Mouse (Mus musculus) intestine, embryonic 15.5 days (tissue): ENCODE measurements at regions not wholly inside any gene's neighbourhood (a gene's known extent, or its start where the extent isn't known, plus 50 kb on each side); places are given as distances from the start of the nearest gene placed in this dataset.
A peak's percentile ranks its signal among the peaks of the same experiment; 100 is the strongest.

Experiments used
- ATAC-seq: fragments of 200-750 bp; cut with Nextera tagmentation; 2 replicates; pipeline ENCODE4 v1.8.0; 2017; ENCODE audit warnings: moderate TSS enrichment, moderate library complexity
- H3K27ac ChIP-seq: fragments of 300-500 bp; sonication (generic); 2 replicates; pipeline ENCODE4 v1.5.1; 2015; ENCODE audit warnings: mild to moderate bottlenecking, inconsistent platforms
- H3K27me3 ChIP-seq: fragments of 300-500 bp; sonication (generic); replicated peaks from 2 replicates; pipeline ENCODE4 v1.6.1; 2015; ENCODE audit warnings: inconsistent platforms
- H3K36me3 ChIP-seq: fragments of 300-500 bp; sonication (generic); 2 replicates; pipeline ENCODE4 v1.6.1; 2015; ENCODE audit warnings: inconsistent platforms
- H3K4me1 ChIP-seq: fragments of 300-500 bp; sonication (generic); replicated peaks from 2 replicates; pipeline ENCODE4 v1.6.1; 2015; ENCODE audit warnings: inconsistent platforms
- H3K4me2 ChIP-seq: fragments of 300-500 bp; sonication (generic); replicated peaks from 2 replicates; pipeline ENCODE4 v1.6.1; 2015; ENCODE audit warnings: mild to moderate bottlenecking, inconsistent platforms
- H3K4me3 ChIP-seq: fragments of 300-500 bp; sonication (generic); replicated peaks from 2 replicates; pipeline ENCODE4 v1.5.1; 2015; ENCODE audit warnings: inconsistent platforms
- H3K9ac ChIP-seq: fragments of 300-500 bp; sonication (generic); 2 replicates; pipeline ENCODE4 v1.6.1; 2015; ENCODE audit warnings: inconsistent platforms
- H3K9me3 ChIP-seq: fragments of 300-500 bp; sonication (generic); 2 replicates; pipeline ENCODE4 v1.6.1; 2016; ENCODE audit warnings: inconsistent platforms
- WGBS: fragments of 180-500 bp; shearing (Covaris S2); methylation state at CpG from one replicate; pipeline ENCODE4 v1.1.7; 2015; 5-methylcytosine and 5-hydroxymethylcytosine counted together

DNA sequence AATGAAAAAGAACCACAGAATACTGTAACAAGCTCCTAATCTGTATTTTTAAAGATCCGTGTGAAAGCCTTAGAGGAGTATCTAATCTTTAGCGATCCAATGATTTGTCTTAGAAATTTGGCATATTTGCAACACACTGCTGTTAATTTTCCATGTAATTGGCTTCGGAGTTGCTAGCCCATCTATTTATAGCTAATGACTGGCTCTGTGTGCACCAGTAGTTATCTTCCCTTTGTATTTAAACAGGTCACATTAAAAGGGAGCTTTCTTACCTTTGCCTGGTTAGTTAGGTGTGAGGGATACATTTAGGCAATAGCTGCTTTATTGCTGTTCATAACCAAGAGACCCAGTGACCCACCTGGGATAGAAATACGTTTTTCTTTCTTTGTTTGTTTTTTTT, 256.3 kb upstream of the Mme start:
- ATAC-seq: no peak

DNA sequence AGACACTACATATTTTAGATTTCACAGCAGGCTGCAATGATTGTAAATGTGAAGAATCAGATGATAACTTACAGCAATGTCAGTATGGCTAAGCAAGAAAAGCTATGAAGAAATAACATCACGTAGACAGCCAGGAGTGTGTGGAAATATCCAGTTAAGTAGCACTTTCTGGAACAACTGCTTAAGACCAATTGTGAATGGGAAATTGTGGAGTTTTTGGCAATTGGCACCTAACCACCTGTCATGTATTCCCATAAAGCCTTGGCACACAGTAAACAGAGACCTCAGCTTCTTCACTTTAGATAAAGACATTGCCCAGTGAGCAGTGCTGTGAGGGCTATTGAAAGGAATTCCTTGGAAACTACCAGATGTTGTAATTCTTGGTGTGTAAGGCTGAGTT, 264.4 kb upstream of the Mme start:
- no peak overlapping the region for H3K9ac ChIP-seq

More for the DNA sequence above, 256.3 kb upstream of the Mme start:
- Histone ChIP-seq H3K9me3 (no peaks in the 10 kb centered on the region), H3K9ac (no peak overlapping the region), H3K4me2 (no peak overlapping the region), H3K4me1 (no peaks in the 10 kb centered on the region), H3K4me3 (no peak overlapping the region), H3K27me3 (no peaks in the 10 kb centered on the region), H3K36me3 (no peaks in the 10 kb centered on the region), H3K27ac (no peak overlapping the region)
- WGBS: 59% methylated on average over 4 of the region's 4 CpGs

DNA sequence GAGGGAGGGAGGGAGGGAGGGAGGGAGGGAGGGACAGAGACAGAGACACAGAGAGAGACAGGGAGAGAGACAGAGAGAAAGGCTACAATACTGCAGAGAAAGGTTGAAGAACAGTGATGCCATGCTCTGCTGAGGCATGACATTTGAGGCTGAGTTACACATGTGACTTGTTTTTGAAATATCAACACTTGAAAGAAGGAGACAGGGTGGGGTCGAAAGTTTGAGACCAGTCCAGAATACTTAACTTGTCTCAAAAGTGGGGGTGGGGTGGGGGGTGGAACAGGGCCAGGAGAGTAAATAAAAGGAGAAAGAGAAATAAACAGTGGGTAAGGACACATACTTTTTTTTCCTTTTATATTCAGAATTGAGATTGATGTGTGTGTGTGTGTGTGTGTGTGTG, 278.1 kb upstream of the Mme start:
- Histone ChIP-seq H3K4me1 (no peaks in the 10 kb centered on the region), H3K9ac (no peak overlapping the region), H3K4me3 (no peak overlapping the region), H3K27ac (no peak overlapping the region), H3K27me3 (no peaks in the 10 kb centered on the region), H3K36me3 (no peaks in the 10 kb centered on the region), H3K9me3 (no peaks in the 10 kb centered on the region), H3K4me2 (no peak overlapping the region)
- ATAC-seq: no peak
- WGBS: 48% methylated on average over 1 of the region's 1 CpGs

More for the DNA sequence above, 264.4 kb upstream of the Mme start:
- Histone ChIP-seq H3K4me3 (no peak overlapping the region), H3K36me3 (no peaks in the 10 kb centered on the region), H3K4me1 (no peaks in the 10 kb centered on the region), H3K27ac (no peak overlapping the region), H3K9me3 (no peaks in the 10 kb centered on the region), H3K27me3 (no peaks in the 10 kb centered on the region), H3K4me2 (no peak overlapping the region)
- no peak for ATAC-seq
- WGBS: 83% methylated on average over 1 of the region's 1 CpGs

DNA sequence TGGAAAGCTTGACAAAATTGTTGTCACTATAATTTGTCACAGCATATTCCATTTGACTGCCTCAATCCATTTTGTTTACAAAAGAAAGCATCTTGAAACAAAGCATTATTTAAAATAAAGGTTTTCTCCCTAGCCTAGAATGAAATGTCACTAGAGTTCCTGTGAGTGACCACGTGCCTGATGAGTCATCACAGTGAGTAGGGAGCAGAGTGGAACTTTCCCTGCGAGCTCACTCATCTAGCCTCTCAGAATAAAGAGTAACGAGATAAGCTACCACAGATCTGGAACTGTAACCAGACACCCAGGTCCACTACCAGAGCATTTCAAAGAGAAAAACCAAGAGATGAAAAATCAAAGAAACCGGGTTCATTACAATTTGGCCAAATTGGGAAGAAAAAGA, 278.7 kb upstream of the Mme start:
- Histone ChIP-seq H3K4me1 (no peaks in the 10 kb centered on the region), H3K9ac (no peak overlapping the region), H3K4me3 (no peak overlapping the region), H3K4me2 (no peak overlapping the region), H3K36me3 (no peaks in the 10 kb centered on the region), H3K27me3 (no peaks in the 10 kb centered on the region), H3K27ac (no peak overlapping the region), H3K9me3 (no peaks in the 10 kb centered on the region)
- ATAC-seq: no peak
- 35% methylated on average over 4 of the region's 4 CpGs for WGBS

DNA sequence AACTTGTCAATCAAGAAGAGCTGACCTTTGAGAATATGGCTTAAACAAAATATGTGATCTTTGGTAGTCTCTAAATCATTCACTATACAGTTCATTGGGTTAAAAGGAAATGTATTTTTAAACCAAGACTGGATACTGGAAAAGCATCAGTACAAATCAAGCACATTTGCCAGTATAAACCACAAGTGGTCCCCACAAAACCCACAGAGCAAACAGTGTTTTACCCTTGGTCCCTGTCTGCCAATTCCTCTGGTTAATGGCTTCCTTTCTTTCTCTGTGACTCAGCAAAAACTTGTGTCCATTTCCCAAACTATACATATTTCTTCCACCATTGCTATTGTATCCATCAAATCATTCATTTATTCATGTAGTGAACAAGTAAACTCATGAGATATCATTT, 296.0 kb upstream of the Mme start:
- Histone ChIP-seq H3K4me1 (no peaks in the 10 kb centered on the region), H3K4me2 (no peak overlapping the region), H3K4me3 (no peak overlapping the region), H3K27me3 (no peaks in the 10 kb centered on the region), H3K27ac (no peak overlapping the region), H3K9ac (no peak overlapping the region), H3K36me3 (no peaks in the 10 kb centered on the region), H3K9me3 (no peaks in the 10 kb centered on the region)
- no peak for ATAC-seq

DNA sequence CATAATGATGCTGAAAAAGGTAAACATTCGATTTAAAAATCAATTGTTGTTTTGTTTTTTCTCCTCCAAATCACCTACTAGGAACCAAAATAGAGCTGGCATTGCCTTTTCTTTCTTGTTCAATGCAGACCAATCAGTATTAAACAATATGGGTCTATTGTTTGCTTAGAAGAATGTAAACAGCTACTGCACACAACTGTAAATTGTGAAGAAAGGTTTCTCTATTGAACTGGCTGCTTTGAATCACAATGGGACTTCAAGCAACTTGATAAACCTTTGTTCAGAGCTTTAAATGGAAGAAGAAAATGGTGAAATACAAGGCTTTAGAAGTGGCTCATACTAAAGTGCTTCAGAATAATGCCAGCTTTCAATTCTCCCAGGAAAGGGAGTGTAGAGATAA, 302.7 kb upstream of the Mme start:
- Histone ChIP-seq H3K9me3 (no peaks in the 10 kb centered on the region), H3K4me1 (no peaks in the 10 kb centered on the region), H3K36me3 (no peaks in the 10 kb centered on the region), H3K4me2 (no peak overlapping the region), H3K4me3 (no peak overlapping the region), H3K9ac (no peak overlapping the region), H3K27ac (no peak overlapping the region), H3K27me3 (no peaks in the 10 kb centered on the region)
- ATAC-seq: no peak
- 86% methylated on average over 1 of the region's 1 CpGs for WGBS

DNA sequence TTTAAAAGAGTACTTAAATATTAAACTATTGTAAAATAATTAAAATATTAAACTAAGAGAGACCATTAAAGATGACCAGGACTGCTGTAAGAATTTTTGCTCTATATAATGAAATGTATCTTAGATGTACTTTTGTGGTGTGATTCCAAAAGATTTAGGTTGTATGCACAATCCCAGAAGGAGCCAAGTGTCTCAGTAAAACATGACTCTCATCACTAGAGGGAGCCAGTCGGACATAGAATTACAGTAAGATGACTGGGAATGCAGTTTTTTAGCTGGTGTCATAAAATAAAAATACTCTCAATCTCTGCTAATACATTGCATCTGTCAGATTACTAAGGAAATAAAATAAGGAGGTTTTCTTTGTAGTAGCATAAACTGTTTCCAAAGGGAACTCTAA, 316.9 kb upstream of the Mme start:
- Histone ChIP-seq H3K9ac (no peak overlapping the region), H3K9me3 (no peaks in the 10 kb centered on the region), H3K4me3 (no peak overlapping the region), H3K4me2 (no peak overlapping the region), H3K27ac (no peak overlapping the region), H3K27me3 (no peaks in the 10 kb centered on the region), H3K4me1 (no peaks in the 10 kb centered on the region), H3K36me3 (no peaks in the 10 kb centered on the region)
- WGBS: 4% methylated on average over 1 of the region's 1 CpGs
- no peak for ATAC-seq

DNA sequence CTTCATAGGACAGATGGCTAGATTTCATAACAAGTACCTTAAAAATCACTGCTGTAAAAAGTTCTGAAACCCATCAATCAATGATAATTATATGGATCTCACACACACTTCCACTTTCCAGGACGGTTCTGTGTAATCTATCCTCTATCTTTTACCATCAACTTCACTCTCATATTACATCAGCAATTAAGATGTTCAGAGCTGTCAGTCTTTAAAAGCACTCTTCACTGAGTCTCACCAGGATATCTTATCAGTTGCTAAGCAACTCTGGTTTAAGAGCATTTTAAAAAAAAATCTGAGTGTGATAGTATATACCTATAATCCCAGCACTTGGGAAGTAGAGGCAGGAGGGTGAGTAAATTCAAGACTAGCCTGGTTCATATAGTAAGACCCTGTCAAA, 312.0 kb upstream of the Gpr149 start:
- 36% methylated on average over 1 of the region's 1 CpGs for WGBS
- H3K9me3 ChIP-seq: no peaks in the 10 kb centered on the region
- H3K4me1 ChIP-seq: no peaks in the 10 kb centered on the region

DNA sequence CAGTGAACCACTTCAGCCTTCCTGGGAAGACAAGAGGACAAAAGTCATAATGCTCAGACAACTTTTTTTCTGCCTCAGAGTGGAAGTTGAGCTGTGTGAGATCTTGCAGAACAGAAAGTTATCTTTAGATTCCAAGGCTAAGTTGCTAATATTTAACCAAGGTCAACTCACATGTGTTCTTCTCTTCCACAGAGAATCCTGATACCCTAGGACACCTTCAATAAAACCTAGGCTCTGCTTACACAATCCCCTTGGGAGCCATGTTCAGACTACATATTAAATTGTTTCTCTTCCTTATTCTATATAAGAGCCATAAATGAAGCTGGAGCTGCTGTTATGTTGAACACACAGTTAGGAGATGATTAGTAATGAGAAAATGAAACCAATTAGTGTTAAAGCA, 280.2 kb upstream of the Gpr149 start:
- Histone ChIP-seq H3K9me3 (no peaks in the 10 kb centered on the region), H3K4me2 (no peak overlapping the region), H3K27me3 (no peaks in the 10 kb centered on the region), H3K27ac (peak overlapping the region; percentile 25; the same call in 1 of the 2 replicates), H3K9ac (no peak overlapping the region), H3K36me3 (no peaks in the 10 kb centered on the region), H3K4me1 (no peaks in the 10 kb centered on the region), H3K4me3 (no peak overlapping the region)
- peak; percentile 93 for ATAC-seq

More for the DNA sequence above, 312.0 kb upstream of the Gpr149 start:
- H3K4me2 ChIP-seq: no peak overlapping the region
- no peak overlapping the region for H3K27ac ChIP-seq
- no peak overlapping the region for H3K4me3 ChIP-seq
- ATAC-seq: no peak
- no peaks in the 10 kb centered on the region for H3K36me3 ChIP-seq
- no peaks in the 10 kb centered on the region for H3K27me3 ChIP-seq
- no peak overlapping the region for H3K9ac ChIP-seq

DNA sequence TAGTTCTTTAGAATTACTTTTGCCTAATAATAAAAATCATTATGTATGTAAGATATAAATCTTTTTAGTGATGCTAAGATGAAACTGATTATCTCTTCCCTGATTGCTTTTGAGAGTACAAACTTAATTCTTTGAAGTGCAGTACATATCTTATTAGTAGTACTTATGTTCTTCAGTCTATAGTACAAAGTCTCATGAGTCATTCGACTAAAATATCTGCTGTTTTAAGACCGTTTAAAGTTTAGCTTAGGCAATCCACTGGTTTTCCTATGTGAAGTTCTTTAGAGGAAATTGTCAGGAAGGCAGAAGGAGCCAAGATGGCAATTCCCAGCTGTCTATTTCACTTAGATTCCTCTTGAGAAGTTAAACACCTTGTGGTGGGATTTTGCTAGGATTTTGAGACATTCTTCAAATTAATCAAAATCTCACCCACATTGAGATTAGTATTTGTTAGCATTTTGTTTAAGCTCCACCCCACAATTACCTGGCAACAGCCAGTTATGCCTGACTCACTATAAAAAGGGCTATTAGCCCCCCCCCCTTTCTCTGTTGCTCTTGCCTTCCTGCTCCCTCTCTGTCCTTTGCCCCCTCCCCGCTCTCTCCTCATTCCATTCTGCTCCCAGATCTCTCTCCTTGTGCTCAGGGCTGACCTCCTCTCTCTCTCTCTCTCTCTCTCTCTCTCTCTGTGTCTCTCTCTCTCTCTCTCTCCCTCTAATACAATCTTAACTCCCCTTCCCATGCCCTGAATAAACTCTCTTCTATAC, 277.6 kb upstream of the Gpr149 start:
- Histone ChIP-seq H3K36me3 (no peaks in the 10 kb centered on the region), H3K4me3 (no peak overlapping the region), H3K4me1 (no peaks in the 10 kb centered on the region), H3K4me2 (no peak overlapping the region), H3K9me3 (no peaks in the 10 kb centered on the region), H3K27ac (0 out of 2 replicates have a peak overlapping the region, but pooled peaks have one; percentile 6), H3K9ac (no peak overlapping the region), H3K27me3 (no peaks in the 10 kb centered on the region)
- ATAC-seq: peak; percentile 73
- WGBS: 59% methylated on average over 3 of the region's 3 CpGs

DNA sequence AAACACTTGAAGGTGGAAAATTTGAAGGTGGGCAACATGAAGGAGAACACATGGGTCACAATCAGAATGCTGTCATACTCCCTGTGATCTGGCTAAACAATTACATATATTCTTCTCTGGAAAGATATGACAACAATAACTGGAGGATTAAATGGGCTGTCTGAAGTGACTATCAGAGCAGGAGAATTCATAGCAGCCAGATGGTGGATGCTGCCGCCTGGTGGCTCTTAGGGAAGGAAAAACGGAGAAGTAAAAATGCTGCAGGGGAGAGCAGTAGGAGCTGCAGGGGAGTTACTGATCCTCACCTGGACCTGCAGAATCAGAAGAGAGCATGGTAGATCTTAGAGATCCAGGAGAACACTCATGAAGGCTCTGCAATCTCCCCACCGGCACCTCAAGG, 255.8 kb upstream of the Gpr149 start:
- Histone ChIP-seq H3K4me2 (no peak overlapping the region), H3K4me1 (no peaks in the 10 kb centered on the region), H3K9me3 (no peaks in the 10 kb centered on the region), H3K4me3 (no peak overlapping the region), H3K27me3 (no peaks in the 10 kb centered on the region), H3K36me3 (no peaks in the 10 kb centered on the region), H3K9ac (no peak overlapping the region), H3K27ac (no peak overlapping the region)
- 21% methylated on average over 3 of the region's 3 CpGs for WGBS
- ATAC-seq: no peak

DNA sequence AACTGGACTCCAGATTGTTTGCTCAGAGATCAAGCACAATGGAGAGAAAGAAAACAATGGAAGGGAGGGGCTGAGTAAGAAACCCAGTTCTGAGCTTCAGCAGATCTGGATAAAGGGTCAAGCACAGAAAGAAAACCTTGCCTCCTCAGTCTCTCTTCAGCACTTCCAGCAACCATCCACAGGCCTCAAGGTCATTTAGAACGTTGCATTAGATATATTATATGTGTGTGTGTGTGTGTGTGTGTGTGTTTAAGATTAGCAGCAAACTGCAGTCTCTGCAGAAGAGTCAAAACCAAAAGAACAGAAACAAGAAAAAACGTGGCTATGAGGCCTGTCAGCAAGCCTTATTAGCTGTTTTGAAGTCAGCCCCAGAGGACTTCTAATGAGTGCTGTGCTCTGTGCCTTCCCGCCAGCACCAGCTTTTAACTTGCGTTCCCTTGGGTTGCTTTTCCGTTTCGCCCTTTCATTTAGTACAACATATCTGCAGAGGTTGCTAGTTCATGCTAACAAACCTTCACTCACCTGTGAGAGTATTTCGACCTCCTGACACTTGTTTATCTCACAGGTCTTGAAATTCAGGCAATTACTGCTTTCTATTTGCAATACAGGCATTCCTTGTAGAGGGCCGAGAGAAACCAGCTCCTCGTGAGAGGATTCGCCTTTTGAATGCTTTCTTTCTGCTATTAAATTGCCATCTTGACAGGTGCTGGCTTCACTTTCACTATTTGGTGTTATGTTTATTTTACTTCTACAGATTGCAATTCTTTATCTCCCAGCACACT, 230.9 kb upstream of the Gpr149 start:
- Histone ChIP-seq H3K27me3 (no peaks in the 10 kb centered on the region), H3K4me3 (no peak overlapping the region)

DNA sequence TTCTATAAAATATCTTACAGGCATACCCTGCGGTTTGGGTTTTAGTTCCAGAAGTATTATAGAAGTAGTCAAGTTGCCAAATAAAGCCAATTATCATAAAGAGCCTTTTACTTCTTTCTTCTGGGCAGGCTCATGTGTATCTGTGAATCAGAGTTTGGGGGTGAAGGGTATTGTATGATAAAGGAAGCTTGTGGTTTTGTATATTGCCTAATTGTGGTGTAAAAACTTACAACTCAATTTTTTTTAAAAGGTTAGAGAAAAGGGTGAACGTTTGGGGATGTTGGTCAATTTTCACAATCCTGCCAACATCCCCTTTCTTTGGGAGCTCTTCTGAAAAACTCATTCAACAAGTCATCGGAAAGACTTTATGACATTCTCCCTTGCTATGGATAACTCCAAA, 219.0 kb upstream of the Gpr149 start:
- H3K27ac ChIP-seq: no peak overlapping the region

More for the DNA sequence above, 230.9 kb upstream of the Gpr149 start:
- ATAC-seq: no peak
- 36% methylated on average over 10 of the region's 10 CpGs for WGBS
- H3K9ac ChIP-seq: no peak overlapping the region
- no peaks in the 10 kb centered on the region for H3K9me3 ChIP-seq
- no peak overlapping the region for H3K4me2 ChIP-seq
- no peaks in the 10 kb centered on the region for H3K36me3 ChIP-seq
- H3K4me1 ChIP-seq: no peaks in the 10 kb centered on the region
- no peak overlapping the region for H3K27ac ChIP-seq

More for the DNA sequence above, 219.0 kb upstream of the Gpr149 start:
- Histone ChIP-seq H3K4me2 (no peak overlapping the region), H3K4me1 (no peaks in the 10 kb centered on the region), H3K27me3 (no peaks in the 10 kb centered on the region), H3K4me3 (no peak overlapping the region), H3K9me3 (no peaks in the 10 kb centered on the region), H3K9ac (no peak overlapping the region), H3K36me3 (no peaks in the 10 kb centered on the region)
- no peak for ATAC-seq
- WGBS: 80% methylated on average over 3 of the region's 3 CpGs
